In genomic region chr19:40251115-40251514, GRCm38 (mm10) we compare ENCODE assay signal across 16 mouse cellular contexts.
"Had no signal": no experiment of that assay in that cellular context is flagged by ENCODE, and none has a peak within 500 bp of the region (broad histone marks: within the 10 kb centered on the region; RNA-seq: fewer than 3 reads in every experiment).

No protein-coding gene starts in this region.

- H3K4me1 ChIP-seq: liver, embryonic 15.5 days; midbrain, embryonic 13.5 days; midbrain, embryonic 15.5 days; neural tube, embryonic 12.5 days had no signal

- H3K36me3 ChIP-seq: midbrain, embryonic 13.5 days; midbrain, embryonic 15.5 days; neural tube, embryonic 12.5 days had no signal

- H3K9ac ChIP-seq: liver, embryonic 13.5 days; liver, embryonic 15.5 days; liver, postnatal 0 days; lung, embryonic 14.5 days; midbrain, embryonic 13.5 days; midbrain, embryonic 15.5 days; neural tube, embryonic 12.5 days had no signal

- H3K27me3 ChIP-seq: liver, embryonic 13.5 days; liver, embryonic 15.5 days; megakaryocyte, embryonic 14.5 days; midbrain, embryonic 13.5 days; midbrain, embryonic 15.5 days; neural tube, embryonic 12.5 days had no signal

- H3K4me2 ChIP-seq: liver, embryonic 11.5 days; liver, embryonic 13.5 days; liver, embryonic 15.5 days; lung, embryonic 14.5 days; midbrain, embryonic 11.5 days; midbrain, embryonic 13.5 days; midbrain, embryonic 15.5 days; neural tube, embryonic 12.5 days had no signal

- H3K4me3 ChIP-seq: liver, embryonic 13.5 days; liver, embryonic 15.5 days; megakaryocyte, embryonic 14.5 days; midbrain, embryonic 13.5 days; midbrain, embryonic 15.5 days; neural tube, embryonic 12.5 days had no signal

- H3K9me3 ChIP-seq: liver, embryonic 13.5 days; liver, embryonic 15.5 days; megakaryocyte, embryonic 14.5 days; midbrain, embryonic 13.5 days; midbrain, embryonic 15.5 days; neural tube, embryonic 12.5 days had no signal

- DNase-seq: liver, embryonic 13.5 days; liver, postnatal 0 days; lung, embryonic 14.5 days; right cerebral cortex, postnatal 14 days; spleen, adult 18-20 months; thymus, adult 2 months; thymus, postnatal 25 days; thymus, postnatal 4 days had no signal

- ATAC-seq: liver, postnatal 0 days; midbrain, embryonic 13.5 days; midbrain, embryonic 15.5 days had no signal

- H3K27ac ChIP-seq: liver, embryonic 13.5 days; liver, embryonic 15.5 days; macrophage; midbrain, embryonic 13.5 days; midbrain, embryonic 15.5 days; neural tube, embryonic 12.5 days had no signal
